Mouse (Mus musculus) heart, adult 2 months (tissue): ENCODE data around the gene Otub1.

Experiments used
- CTCF ChIP-seq: fragments of 200-600 bp; IDR thresholded peaks from 2 replicates; pipeline ENCODE4 v1.8.1; 2022; ENCODE audit warnings: antibody characterized with exemption, mild to moderate bottlenecking, moderate library complexity
- EP300 ChIP-seq: fragments of 200-500 bp; IDR thresholded peaks from 2 replicates; pipeline ENCODE4 v1.6.1; 2011; ENCODE audit warnings: low read depth, low read length, control low read depth; ENCODE audit not compliant: insufficient read depth
- POLR2A ChIP-seq: fragments of 200-500 bp; IDR thresholded peaks from 2 replicates; pipeline ENCODE4 v1.6.1; 2011; ENCODE audit warnings: mild to moderate bottlenecking, low read depth, low read length, control low read depth; ENCODE audit not compliant: insufficient read depth

DNA sequence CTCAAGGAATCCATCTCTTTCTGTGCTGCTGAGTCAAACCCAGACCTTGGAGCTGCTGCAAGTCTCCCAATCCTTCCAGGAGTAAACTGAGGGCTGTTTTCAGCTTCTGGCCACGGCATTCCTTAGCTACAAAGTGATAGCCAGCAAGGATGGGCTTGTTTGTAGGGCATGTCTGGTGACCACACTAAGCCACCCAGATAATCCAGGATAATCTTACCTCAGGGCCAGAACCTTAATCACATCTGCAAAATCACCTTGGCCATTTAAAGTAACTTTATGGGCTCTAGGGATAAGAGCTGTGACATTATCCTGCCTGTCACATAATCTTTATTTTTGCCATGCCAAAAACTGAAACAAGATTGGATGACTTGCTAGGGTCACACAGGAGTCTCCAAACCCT is 6.1 kb upstream of the Otub1 start:
- no peak for TF ChIP-seq POLR2A
- TF ChIP-seq CTCF: no peak
- TF ChIP-seq EP300: no peak
